Mouse (Mus musculus): ENCODE results near the gene Lrrc10b. TPM values are rescaled to one million over a fixed set of nuclear protein-coding genes. Genes with fewer than 3 reads are reported as not detected.

Gene Lrrc10b
- total RNA-seq, 2 experiments from 2014 or later = 0.33 TPM

GRCm38 (mm10) chr19:10417436-10417835, 39.8 kb downstream of the Lrrc10b start:
- DNase-seq = no peak
- TF ChIP-seq CTCF (IDR thresholded peaks at IDR 0.05) = no peak
- intact Hi-C loops (cut with DNase I) = no loop called here
- Histone ChIP-seq H3K27ac (no peak overlapping the region), H3K4me3 (no peak overlapping the region)

GRCm38 (mm10) chr19:10416889-10417288, 40.4 kb downstream of the Lrrc10b start:
- no peak overlapping the region for H3K4me3 ChIP-seq
- TF ChIP-seq CTCF (IDR thresholded peaks at IDR 0.05) = no peak
- intact Hi-C loops (cut with DNase I) = no loop called here
- H3K27ac ChIP-seq = no peak overlapping the region
- DNase-seq = no peak

GRCm38 (mm10) chr19:10415508-10415907, 41.8 kb downstream of the Lrrc10b start:
- TF ChIP-seq CTCF (IDR thresholded peaks at IDR 0.05) = no peak
- no peak for DNase-seq
- Histone ChIP-seq H3K4me3 (no peak overlapping the region), H3K27ac (no peak overlapping the region)
- intact Hi-C loops (cut with DNase I) = no loop called here

- Histone ChIP-seq H3K27ac (no peak overlapping the region), H3K4me3 (no peak overlapping the region)
- TF ChIP-seq CTCF (IDR thresholded peaks at IDR 0.05) = no peak
- intact Hi-C loops (cut with DNase I) = no loop called here
- DNase-seq = no peak
These were observed 43.5 kb downstream of the Lrrc10b start for GRCm38 (mm10) chr19:10413701-10414242.

Other genes starting within 250 kb of the Lrrc10b start
- not detected for gene Myrf, start 216.7 kb downstream of the Lrrc10b start, total RNA-seq (2021)
- gene Dagla, start 152.6 kb downstream of the Lrrc10b start, total RNA-seq (2021) = 1 to 10 TPM; 7.2 to 8.6 TPM
- 1 to 10 TPM; 3.1 to 4.0 TPM for gene Syt7, start 68.4 kb downstream of the Lrrc10b start, total RNA-seq (2021)
- gene Ppp1r32, start 25.5 kb upstream of the Lrrc10b start, total RNA-seq (2021) = 1 to 10 TPM in 1 of 2 experiments, under 1 TPM in 1; 0.97 to 1.5 TPM
- gene Cpsf7, start 67.8 kb upstream of the Lrrc10b start, total RNA-seq (2021) = 10 to 100 TPM; 20.3 to 21.7 TPM
- gene Sdhaf2, start 68.7 kb upstream of the Lrrc10b start, total RNA-seq (2021) = 10 to 100 TPM; 42.4 to 62.9 TPM
- 1 to 10 TPM; 2.1 to 3.3 TPM for gene Tmem216, start 98.8 kb upstream of the Lrrc10b start, total RNA-seq (2021)
- 1 to 10 TPM; 6.3 to 6.4 TPM for gene Cyb561a3, start 119.7 kb upstream of the Lrrc10b start, total RNA-seq (2021)
- 1 to 10 TPM; 1.5 TPM for gene Tmem138, start 119.9 kb upstream of the Lrrc10b start, total RNA-seq (2021)
- 100 to 1,000 TPM; 128 to 132 TPM for gene Ddb1, start 147.9 kb upstream of the Lrrc10b start, total RNA-seq (2021)
- gene Tkfc, start 148.2 kb upstream of the Lrrc10b start, total RNA-seq (2021) = 1 to 10 TPM; 3.0 to 4.5 TPM
- not detected for gene Vwce, start 176.7 kb upstream of the Lrrc10b start, total RNA-seq (2021)
- not detected for gene Pga5, start 220.6 kb upstream of the Lrrc10b start, total RNA-seq (2021)
- 10 to 100 TPM; 20.7 to 26.3 TPM for gene Vps37c, start 231.3 kb upstream of the Lrrc10b start, total RNA-seq (2021)